Mouse (Mus musculus) cerebellum, adult 11 months (tissue): Measurements from ENCODE around the gene Mon1a.
A peak's percentile ranks its signal among the peaks of the same experiment; 100 is the strongest.

Experiments used
- DNase-seq: peaks from one replicate; pipeline ENCODE4 v3.0.0; 2022

The Mon1a gene

DNA sequence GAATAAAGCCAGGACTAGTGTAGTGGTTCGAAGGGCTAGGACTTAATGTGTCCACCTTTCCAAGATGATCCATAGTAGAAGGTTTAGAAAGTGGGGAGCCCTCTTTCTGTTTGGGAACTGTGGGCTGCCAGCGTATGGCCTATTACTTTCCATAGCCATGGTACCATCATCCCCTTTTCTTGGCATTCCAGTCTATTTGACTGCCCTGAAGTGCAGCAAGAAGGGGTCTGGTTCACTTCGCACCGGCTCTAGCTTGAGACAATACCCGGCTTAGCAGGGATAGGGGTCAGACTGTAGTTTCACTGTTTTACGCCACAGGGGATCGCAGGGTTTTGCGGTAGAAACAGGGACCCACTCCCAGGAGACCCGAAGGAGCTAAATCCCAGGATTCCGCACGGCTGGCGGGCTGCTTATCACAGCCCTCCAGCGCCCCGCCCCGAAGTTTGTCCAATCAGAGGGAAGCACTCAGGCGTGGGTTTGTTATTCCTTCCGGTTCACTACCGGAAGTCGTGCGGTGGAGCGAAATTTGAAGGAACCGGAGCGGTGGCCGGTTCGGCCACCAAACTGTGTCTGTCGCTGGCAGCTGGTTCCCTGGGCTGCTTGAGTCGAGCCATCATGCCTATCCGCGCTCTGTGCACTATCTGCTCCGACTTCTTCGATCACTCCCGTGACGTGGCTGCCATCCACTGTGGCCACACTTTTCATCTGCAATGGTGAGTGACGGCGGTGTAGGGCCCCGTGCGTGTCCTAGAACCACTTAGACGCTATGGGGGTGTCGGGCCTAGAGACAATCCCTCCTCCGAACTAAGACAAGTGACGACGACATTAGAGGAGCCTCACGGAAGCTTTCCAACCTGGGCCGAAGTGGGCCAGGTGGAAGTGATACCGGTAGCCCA is 62.8 kb downstream of the Mon1a start:
- DNase-seq: peak; percentile 87
